Mouse (Mus musculus) embryonic facial prominence, embryonic 10.5 days (tissue): Measurements from ENCODE around the gene Ndufab1. TPM values are rescaled to one million over a fixed set of nuclear protein-coding genes. Genes with fewer than 3 reads are reported as not detected.
A peak's percentile ranks its signal among the peaks of the same experiment; 100 is the strongest.

Source experiments
- DNase-seq: peaks from one replicate; pipeline ENCODE4 v3.0.0-alpha.2; 2017; ENCODE audit warnings: low spot score
- H3K27ac ChIP-seq: fragments of 300-500 bp; sonication (generic); replicated peaks from 2 replicates; pipeline ENCODE4 v1.5.1; 2016; ENCODE audit warnings: mild to moderate bottlenecking
- H3K27me3 ChIP-seq: fragments of 300-500 bp; sonication (generic); replicated peaks from 2 replicates; pipeline ENCODE4 v1.6.1; 2016; ENCODE audit warnings: low read depth, mild to moderate bottlenecking; ENCODE audit not compliant: poor library complexity, severe bottlenecking
- H3K36me3 ChIP-seq: fragments of 300-500 bp; sonication (generic); replicated peaks from 2 replicates; pipeline ENCODE4 v1.6.1; 2016; ENCODE audit warnings: mild to moderate bottlenecking, moderate library complexity
- H3K4me1 ChIP-seq: fragments of 300-500 bp; sonication (generic); 2 replicates; pipeline ENCODE4 v1.6.1; 2016
- H3K4me3 ChIP-seq: fragments of 300-500 bp; sonication (generic); 2 replicates; pipeline ENCODE4 v1.5.1; 2016; ENCODE audit warnings: mild to moderate bottlenecking, moderate library complexity
- H3K9me3 ChIP-seq: fragments of 300-500 bp; sonication (generic); 2 replicates; pipeline ENCODE4 v1.6.1; 2016; ENCODE audit warnings: mild to moderate bottlenecking
- WGBS: fragments of 180-500 bp; shearing (Covaris S2); methylation state at CpG from one replicate; pipeline ENCODE4 v1.1.7; 2016; 5-methylcytosine and 5-hydroxymethylcytosine counted together
- polyA plus RNA-seq: library from polyadenylated mRNA; unstranded; fragments of >200 nt; fragmentation: Nextera tagmentation; extraction: Ambion mirVana; gene quantifications from 2 replicates; pipeline ENCODE4 v1.2.1, GENCODE M21; 2016

Ndufab1 gene
- polyA plus RNA-seq, 1 experiment from 2014 or later, result 763 TPM

DNA sequence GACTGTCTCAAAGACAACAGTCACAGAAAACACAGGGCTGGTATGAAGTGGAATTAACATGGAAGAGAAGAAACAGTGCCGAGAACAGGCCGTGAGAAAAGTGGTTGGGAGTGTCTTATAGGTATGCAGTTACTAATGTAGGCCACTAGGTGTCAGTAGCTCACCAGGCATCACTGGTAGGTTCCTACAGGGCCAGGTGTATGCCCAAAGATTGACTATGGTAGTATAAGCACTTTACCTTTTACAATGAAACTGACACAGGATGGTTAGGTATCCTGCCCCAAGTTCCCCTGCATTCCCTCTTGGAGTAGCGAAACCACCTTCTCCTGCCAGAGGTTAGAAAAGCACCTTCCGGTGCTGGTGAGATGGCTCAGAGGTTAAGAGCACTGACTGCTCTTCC is 2.5 kb downstream of the Ndufab1 start:
- H3K9me3 ChIP-seq, result no peaks in the 10 kb centered on the region
- H3K36me3 ChIP-seq, result peaks cover 51% of the 10 kb centered on the region
- H3K4me1 ChIP-seq, result peaks cover 14% of the 10 kb centered on the region
- WGBS, result 79% methylated on average over 4 of the region's 4 CpGs
- H3K27me3 ChIP-seq, result no peaks in the 10 kb centered on the region
- H3K27ac ChIP-seq, result no peak overlapping the region
- H3K4me3 ChIP-seq, result no peak overlapping the region
- peak; percentile 42 for DNase-seq

GRCm38 (mm10) chr7:122098009-122098408 is 3.7 kb downstream of the Ndufab1 start:
- peaks cover 14% of the 10 kb centered on the region for H3K4me1 ChIP-seq
- DNase-seq, result no peak
- H3K4me3 ChIP-seq, result no peak overlapping the region
- H3K27me3 ChIP-seq, result no peaks in the 10 kb centered on the region
- 95% methylated on average over 3 of the region's 3 CpGs for WGBS
- H3K27ac ChIP-seq, result no peak overlapping the region
- H3K9me3 ChIP-seq, result no peaks in the 10 kb centered on the region
- H3K36me3 ChIP-seq, result peaks cover 63% of the 10 kb centered on the region

GRCm38 (mm10) chr7:122094564-122095330 is 6.9 kb downstream of the Ndufab1 start:
- H3K36me3 ChIP-seq, result peaks cover 95% of the 10 kb centered on the region
- no peaks in the 10 kb centered on the region for H3K9me3 ChIP-seq
- no peak overlapping the region for H3K27ac ChIP-seq
- H3K4me3 ChIP-seq, result no peak overlapping the region
- H3K4me1 ChIP-seq, result 0 out of 2 replicates have a peak, but pooled peaks cover under 1% of the 10 kb centered on the region
- no peaks in the 10 kb centered on the region for H3K27me3 ChIP-seq
- 94% methylated on average over 2 of the region's 2 CpGs for WGBS
- DNase-seq, result no peak

DNA sequence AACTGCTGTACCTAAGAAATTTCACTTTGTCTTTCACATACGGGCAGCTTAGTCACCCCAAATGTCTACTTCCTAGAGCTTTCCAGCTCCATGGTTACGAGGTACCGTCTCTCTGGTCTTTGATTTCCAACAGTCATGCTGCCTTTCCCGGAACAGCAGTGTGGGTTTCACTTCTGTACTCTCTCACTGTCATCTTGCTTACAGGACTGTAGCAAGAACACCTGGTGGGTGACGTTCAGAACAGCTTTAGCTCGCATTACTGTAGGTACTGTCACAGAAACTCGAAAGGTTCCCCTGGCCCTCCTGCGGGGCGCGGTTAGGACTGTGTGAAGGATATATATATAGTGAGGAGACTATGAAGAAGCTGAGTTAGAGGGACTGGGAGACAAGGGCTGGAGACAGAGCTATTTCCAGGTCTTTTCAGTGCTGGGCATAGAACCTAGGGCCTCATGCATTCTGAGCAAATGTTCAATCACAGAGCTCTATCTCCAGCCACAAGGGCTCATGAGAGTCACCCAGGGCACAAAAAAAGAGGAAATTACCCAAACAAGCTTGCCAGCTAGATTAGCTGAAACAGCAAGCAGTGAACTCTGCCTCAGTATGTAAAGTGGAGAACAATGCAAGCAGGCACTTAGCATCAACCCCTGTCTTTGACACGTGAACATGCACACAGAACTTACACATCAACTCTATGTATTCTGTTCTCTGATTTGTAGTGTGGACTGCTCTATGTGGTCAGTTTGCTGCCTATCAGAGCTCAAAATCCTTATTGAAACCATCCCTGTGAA is 14.3 kb downstream of the Ndufab1 start:
- DNase-seq, result no peak
- H3K4me1 ChIP-seq, result no peaks in the 10 kb centered on the region
- 94% methylated on average over 11 of the region's 11 CpGs for WGBS
- peaks cover 94% of the 10 kb centered on the region for H3K36me3 ChIP-seq
- H3K4me3 ChIP-seq, result no peak overlapping the region
- H3K27ac ChIP-seq, result no peak overlapping the region
- H3K27me3 ChIP-seq, result no peaks in the 10 kb centered on the region
- no peaks in the 10 kb centered on the region for H3K9me3 ChIP-seq

GRCm38 (mm10) chr7:122081071-122081470 is 20.6 kb downstream of the Ndufab1 start:
- H3K9me3 ChIP-seq, result no peaks in the 10 kb centered on the region
- no peaks in the 10 kb centered on the region for H3K4me1 ChIP-seq
- no peak overlapping the region for H3K4me3 ChIP-seq
- DNase-seq, result no peak
- H3K27me3 ChIP-seq, result no peaks in the 10 kb centered on the region
- H3K27ac ChIP-seq, result no peak overlapping the region
- H3K36me3 ChIP-seq, result peaks cover 94% of the 10 kb centered on the region
- 98% methylated on average over 1 of the region's 1 CpGs for WGBS

GRCm38 (mm10) chr7:122079798-122080554 is 21.7 kb downstream of the Ndufab1 start:
- Histone ChIP-seq H3K4me1 (no peaks in the 10 kb centered on the region), H3K36me3 (peaks cover 94% of the 10 kb centered on the region), H3K27me3 (no peaks in the 10 kb centered on the region), H3K27ac (no peak overlapping the region), H3K4me3 (no peak overlapping the region), H3K9me3 (no peaks in the 10 kb centered on the region)
- 95% methylated on average over 8 of the region's 8 CpGs for WGBS
- DNase-seq, result no peak

DNA sequence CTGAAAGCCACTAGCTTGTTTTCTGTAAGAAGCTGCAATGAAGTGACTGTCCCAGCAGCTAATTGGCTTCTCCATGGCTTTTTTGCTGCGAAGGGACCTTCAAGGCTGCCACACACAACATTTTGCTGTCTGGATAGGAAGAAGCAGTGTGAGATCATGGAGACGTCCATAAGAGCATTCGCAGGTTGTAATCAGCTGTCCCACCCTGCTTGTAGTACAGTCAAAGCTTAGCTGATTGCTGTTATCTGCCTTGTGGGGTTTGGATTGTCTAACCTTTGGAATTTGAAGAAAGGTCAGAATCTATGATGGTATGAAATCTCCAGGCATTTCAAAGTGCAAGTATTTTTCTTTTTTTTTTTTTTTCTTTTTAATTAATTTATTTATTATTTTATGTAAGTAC is 27.3 kb downstream of the Ndufab1 start:
- Histone ChIP-seq H3K4me3 (no peak overlapping the region), H3K27ac (no peak overlapping the region), H3K36me3 (peaks cover 100% of the 10 kb centered on the region), H3K4me1 (no peaks in the 10 kb centered on the region), H3K9me3 (no peaks in the 10 kb centered on the region), H3K27me3 (no peaks in the 10 kb centered on the region)
- no peak for DNase-seq
- WGBS, result 86% methylated on average over 3 of the region's 3 CpGs

DNA sequence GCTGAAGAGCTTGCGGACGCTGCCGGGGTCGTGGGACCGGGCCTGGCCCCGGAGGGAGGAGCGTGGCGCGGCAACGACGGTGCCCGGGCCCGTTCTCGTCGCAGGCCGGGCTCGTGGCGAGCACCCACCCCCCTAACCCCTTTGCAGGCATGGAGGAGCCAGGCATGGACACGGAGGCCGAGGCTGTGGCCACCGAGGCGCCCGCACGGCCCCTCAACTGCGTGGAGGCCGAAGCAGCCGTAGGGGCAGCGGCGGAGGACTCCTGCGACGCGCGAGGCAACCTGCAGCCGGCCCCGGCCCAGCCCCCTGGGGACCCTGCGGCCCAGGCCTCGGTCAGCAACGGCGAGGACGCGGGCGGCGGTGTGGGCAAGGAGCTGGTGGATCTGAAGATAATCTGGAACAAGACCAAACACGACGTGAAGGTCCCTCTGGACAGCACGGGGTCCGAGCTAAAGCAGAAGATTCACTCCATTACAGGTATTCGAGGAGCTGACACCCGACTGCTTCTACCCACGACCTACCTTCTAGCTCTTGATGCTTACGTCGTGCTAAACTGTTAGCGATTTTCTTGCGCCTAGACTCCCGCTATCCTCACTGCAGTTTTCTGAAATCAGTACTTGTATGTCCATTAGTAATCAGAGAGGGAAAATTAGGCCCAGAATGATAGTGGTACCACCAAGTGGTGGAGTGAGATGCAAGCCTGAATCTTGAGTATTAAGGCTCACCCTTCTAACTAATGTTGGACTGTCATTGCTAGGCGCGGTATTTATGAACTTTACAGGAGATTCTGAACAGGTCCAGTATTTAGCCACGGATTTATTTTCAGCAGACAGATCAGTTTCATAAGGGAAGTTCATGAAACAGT is 33.9 kb downstream of the Ndufab1 start:
- peak overlapping the region; percentile 99 for H3K4me3 ChIP-seq
- 1% methylated on average over 58 of the region's 58 CpGs for WGBS
- H3K4me1 ChIP-seq, result peaks cover 29% of the 10 kb centered on the region
- peaks cover 46% of the 10 kb centered on the region for H3K36me3 ChIP-seq
- H3K9me3 ChIP-seq, result no peaks in the 10 kb centered on the region
- no peak for DNase-seq
- H3K27me3 ChIP-seq, result no peaks in the 10 kb centered on the region
- peak overlapping the region; percentile 93 for H3K27ac ChIP-seq

DNA sequence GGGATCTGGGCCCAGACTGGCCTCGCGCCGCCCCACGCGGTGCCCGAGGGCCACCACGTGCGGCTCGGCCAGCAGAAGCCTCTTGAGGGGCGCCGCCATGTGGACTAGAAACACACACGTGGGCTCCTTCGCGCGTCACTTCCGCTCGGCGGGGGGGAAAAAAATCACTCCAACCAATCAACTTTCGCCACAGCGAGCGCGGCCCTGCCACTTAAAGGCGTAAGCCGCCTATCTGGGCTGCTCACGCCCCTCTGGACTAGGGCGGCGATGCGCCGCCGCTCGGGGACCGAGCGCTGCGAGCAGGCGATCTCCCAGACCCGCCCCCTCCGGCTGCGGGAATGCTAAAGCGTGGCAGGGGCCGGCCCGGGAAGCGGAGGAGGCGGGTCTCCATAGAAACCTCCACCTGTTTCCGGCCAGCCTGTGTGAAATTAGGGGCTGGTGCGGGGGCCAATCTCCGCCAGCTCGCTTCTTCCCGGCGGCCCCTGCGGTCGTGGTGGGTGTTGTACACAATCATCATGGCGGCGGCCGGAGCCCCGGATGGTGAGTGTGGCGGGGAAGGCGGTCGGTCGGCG is 34.7 kb downstream of the Ndufab1 start, which contains the start of the genes Ubfd1 and Ears2:
Gene Ubfd1 (plus strand): TSS at position 231 of the 572 bp plus-strand sequence.
Gene Ears2 (minus strand): TSS at position 319 of the 572 bp plus-strand sequence.
- DNase-seq, result peak; percentile 97
- Histone ChIP-seq H3K9me3 (no peaks in the 10 kb centered on the region), H3K36me3 (peaks cover 46% of the 10 kb centered on the region), H3K4me1 (peaks cover 29% of the 10 kb centered on the region), H3K4me3 (peak within 1 kb of the TSS; percentile 99), H3K27me3 (no peaks in the 10 kb centered on the region), H3K27ac (peak within 1 kb of the TSS; percentile 93)
- WGBS, result under 1% methylated on average over 60 of the region's 60 CpGs

DNA sequence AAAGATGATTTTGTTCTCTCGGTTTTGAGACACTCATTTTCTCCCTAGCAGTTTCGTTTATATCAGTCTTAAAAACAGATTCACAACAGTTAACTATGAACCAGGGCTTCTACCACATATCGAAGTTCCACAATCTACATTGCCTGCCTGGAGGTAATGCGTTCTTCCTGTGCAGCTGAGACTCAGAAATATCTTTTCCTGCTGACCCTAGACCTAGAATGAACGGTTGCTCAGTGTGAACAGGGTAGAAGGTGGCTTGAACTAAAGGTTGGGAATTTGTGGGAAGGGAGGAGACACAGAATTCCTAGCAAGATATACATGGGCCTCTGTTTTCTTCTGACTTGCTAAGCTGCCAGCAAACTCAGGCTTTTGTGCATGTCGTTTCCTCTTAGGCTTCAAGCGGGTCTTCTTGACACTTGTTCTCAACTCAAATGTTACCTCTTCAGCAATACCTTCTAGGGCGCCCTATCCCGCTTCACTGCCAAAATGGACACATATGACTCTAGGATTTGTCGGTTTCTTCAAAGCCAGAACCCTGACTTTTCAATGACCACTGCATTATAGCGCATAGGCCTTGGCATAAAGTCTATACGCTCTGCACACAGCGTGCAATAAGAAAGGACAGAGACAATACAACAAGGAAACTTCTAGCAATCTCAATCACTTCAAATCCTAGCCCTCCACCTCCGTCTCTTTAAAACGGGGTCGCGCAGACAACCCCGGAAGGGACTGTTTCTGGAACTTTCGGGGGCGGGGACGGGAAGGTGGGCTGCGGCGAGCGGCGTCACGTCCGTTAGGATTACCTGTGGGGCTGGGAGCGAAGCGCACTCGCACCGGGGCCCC is 35.4 kb downstream of the Ndufab1 start:
- H3K27ac ChIP-seq, result peak overlapping the region; percentile 93
- peaks cover 29% of the 10 kb centered on the region for H3K4me1 ChIP-seq
- peaks cover 46% of the 10 kb centered on the region for H3K36me3 ChIP-seq
- DNase-seq, result no peak
- no peaks in the 10 kb centered on the region for H3K27me3 ChIP-seq
- H3K4me3 ChIP-seq, result peak overlapping the region; percentile 99
- WGBS, result 22% methylated on average over 31 of the region's 31 CpGs
- H3K9me3 ChIP-seq, result no peaks in the 10 kb centered on the region

DNA sequence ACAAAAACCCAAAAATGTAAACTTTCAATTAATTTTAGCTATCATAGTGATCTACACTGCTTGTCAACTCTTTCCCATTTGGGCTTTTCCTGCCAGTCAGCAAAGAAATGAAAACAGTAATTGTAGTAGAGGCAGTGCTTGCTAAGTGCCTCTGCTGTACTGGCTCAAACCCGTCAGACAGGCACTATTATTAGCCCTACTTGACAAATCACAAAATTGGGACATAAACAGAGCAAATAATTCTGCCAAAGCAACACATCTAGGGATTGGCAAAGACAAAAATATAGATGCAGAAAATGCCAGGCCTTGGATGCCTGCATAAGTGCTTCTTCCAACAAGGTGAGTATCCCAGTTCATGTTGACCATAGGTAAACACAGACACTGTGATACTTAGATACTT is 36.0 kb downstream of the Ndufab1 start:
- DNase-seq, result no peak
- H3K36me3 ChIP-seq, result peaks cover 46% of the 10 kb centered on the region
- H3K4me3 ChIP-seq, result peak overlapping the region; percentile 99
- no peaks in the 10 kb centered on the region for H3K9me3 ChIP-seq
- H3K4me1 ChIP-seq, result peaks cover 29% of the 10 kb centered on the region
- WGBS, result 73% methylated on average over 1 of the region's 1 CpGs
- no peak overlapping the region for H3K27ac ChIP-seq
- H3K27me3 ChIP-seq, result no peaks in the 10 kb centered on the region
